Mouse (Mus musculus): ENCODE measurements around the gene Pigk.

Pigk gene

GRCm38 (mm10) chr3:152856095-152856494, 142.2 kb downstream of the Pigk start:
- no peak for DNase-seq

- DNase-seq: no peak
Measured at GRCm38 (mm10) chr3:152861450-152861849, 147.6 kb downstream of the Pigk start.

GRCm38 (mm10) chr3:152861978-152862377, 148.1 kb downstream of the Pigk start:
- no peak for DNase-seq

GRCm38 (mm10) chr3:152866035-152866965, 152.4 kb downstream of the Pigk start:
- DNase-seq: no peak

GRCm38 (mm10) chr3:152867654-152868525, 154.0 kb downstream of the Pigk start:
- DNase-seq: no peak

GRCm38 (mm10) chr3:152872054-152872453, 158.2 kb downstream of the Pigk start:
- DNase-seq: no peak

GRCm38 (mm10) chr3:152872596-152872995, 158.7 kb downstream of the Pigk start:
- no peak for DNase-seq

- no peak for DNase-seq
Measured at GRCm38 (mm10) chr3:152874431-152875355, 160.8 kb downstream of the Pigk start.

- DNase-seq: no peak
Measured at GRCm38 (mm10) chr3:152875723-152876290, 161.9 kb downstream of the Pigk start.

- DNase-seq: no peak
Measured at GRCm38 (mm10) chr3:152880121-152880835, 166.4 kb downstream of the Pigk start.

- DNase-seq: no peak
Measured at GRCm38 (mm10) chr3:152881706-152882105, 167.8 kb downstream of the Pigk start.

- DNase-seq: no peak
Measured at GRCm38 (mm10) chr3:152883556-152883955, 169.7 kb downstream of the Pigk start.

- DNase-seq: no peak
Measured at GRCm38 (mm10) chr3:152886749-152887148, 172.8 kb downstream of the Pigk start.

- DNase-seq: no peak
Measured at GRCm38 (mm10) chr3:152888116-152888515, 174.2 kb downstream of the Pigk start.

- no peak for DNase-seq
Measured at GRCm38 (mm10) chr3:152894935-152895334, 181.0 kb downstream of the Pigk start.

- no peak for DNase-seq
Measured at GRCm38 (mm10) chr3:152896111-152896510, 182.2 kb downstream of the Pigk start.

GRCm38 (mm10) chr3:152897196-152897595, 183.3 kb downstream of the Pigk start:
- no peak for DNase-seq

- DNase-seq: no peak
Measured at GRCm38 (mm10) chr3:152898906-152899305, 185.0 kb downstream of the Pigk start.

GRCm38 (mm10) chr3:152905026-152905425, 191.1 kb downstream of the Pigk start:
- DNase-seq: no peak

- no peak for DNase-seq
Measured at GRCm38 (mm10) chr3:152905800-152906199, 191.9 kb downstream of the Pigk start.

- no peak for DNase-seq
Measured at GRCm38 (mm10) chr3:152907087-152907486, 193.2 kb downstream of the Pigk start.

Measured in cerebellum, adult 11 months (tissue).